Mouse (Mus musculus) heart, adult 18-20 months (tissue): ENCODE results near the gene Lmf2. TPM values are rescaled to one million over a fixed set of nuclear protein-coding genes. Genes with fewer than 3 reads are reported as not detected.
A peak's percentile ranks its signal among the peaks of the same experiment; 100 is the strongest.

Experiments used
- DNase-seq, 2 experiments: peaks; one replicate each; pipeline ENCODE4 v3.0.0; 2021 to 2022; ENCODE audit warnings: mixed read lengths in 1 of 2
- microRNA-seq, 2 experiments: library from miRNA; unstranded; fragments of <30 nt; microRNA quantifications; one replicate each; pipeline ENCODE4 v1.2.0; 2022
- total RNA-seq, 2 experiments: library from RNA; stranded (reverse); gene quantifications; 2 replicates each; pipeline ENCODE4 v1.2.3; 2021

Gene Lmf2
- total RNA-seq, 2 experiments from 2014 or later = 25.8 to 26.1 TPM

DNA sequence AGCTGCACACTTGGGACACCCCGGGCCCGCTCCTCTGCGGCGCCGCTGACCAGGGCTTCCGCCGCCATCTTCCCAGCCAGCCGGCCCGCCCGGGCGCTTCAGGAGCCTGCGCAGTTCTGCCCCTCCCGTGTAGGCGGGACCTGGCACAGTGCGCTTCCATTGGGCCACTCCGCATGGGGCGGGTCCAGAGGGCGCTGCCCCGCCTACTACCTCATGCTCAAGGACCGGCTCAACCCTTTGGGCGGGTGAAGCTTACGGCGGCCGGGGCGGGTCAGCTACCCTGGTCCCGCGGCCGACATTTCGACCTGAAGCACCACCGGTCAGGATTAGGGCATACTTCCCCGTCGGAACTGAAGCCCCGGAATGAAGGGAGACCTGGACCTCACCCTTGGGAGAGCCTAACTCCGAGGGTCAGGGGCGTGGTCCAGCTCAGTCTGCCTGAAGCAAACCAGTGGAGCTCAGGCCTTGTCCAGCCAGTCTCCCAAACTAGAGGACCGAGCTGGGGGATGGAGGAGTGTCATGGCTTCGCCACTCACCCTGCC lies 40.2 kb downstream of the Lmf2 start, which contains the start of gene Sbf1:
Gene Sbf1, minus strand, starts transcription at position 122 of the 542 bp plus-strand sequence.
- peak; percentile 99 for DNase-seq

DNA sequence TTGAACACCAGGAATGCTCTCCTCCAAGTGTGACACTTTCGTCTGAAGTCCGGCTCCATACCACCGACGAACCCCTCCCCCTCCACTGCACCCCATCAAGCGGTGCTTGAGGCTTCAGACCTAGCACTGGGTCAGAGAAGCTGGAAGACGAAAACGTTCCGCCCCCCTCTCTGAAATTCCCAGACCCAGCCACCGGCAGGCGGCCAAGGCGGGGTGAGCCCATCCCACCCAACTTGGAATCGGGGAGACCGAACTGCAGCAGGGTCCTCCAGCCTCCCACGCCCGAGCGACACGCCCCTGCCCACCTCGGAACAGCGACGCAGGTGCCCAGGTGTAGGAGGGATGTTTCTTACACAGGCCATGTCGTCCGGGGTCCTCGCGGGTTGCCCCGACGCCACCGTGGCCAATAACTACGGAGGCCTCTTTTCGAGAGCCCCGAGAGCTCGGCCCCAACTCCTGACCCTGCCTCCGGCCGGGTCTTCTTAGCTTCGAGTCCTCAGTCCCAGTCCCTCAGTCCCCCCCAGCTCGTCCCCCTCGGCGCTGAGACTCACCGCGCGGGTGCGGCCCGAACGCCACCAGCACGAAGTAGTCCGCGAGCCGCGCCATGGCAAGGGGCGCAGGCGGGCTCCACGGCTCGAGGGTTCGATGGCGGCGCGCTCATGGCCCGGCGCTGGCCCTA lies 40.8 kb downstream of the Lmf2 start:
- DNase-seq = no peak

DNA sequence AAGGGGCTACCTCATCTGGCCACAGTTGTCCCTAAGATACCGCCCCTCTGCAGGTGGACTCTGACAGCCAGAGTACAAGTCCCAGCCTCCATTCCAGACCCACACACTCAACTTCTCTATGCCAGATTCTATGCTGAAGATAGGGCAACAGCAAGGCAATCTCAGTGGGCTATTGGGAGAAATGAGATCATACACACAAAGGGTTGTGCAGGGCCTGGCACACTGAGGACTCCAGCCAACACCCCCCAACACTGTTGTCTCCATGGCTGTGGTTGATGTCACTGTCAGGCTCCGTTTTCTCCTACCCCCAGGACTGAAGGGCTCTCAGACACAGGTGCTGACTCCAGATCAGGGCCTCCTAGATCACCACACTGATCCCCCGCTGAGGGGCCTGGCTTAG lies 41.4 kb downstream of the Lmf2 start:
- DNase-seq = no peak

DNA sequence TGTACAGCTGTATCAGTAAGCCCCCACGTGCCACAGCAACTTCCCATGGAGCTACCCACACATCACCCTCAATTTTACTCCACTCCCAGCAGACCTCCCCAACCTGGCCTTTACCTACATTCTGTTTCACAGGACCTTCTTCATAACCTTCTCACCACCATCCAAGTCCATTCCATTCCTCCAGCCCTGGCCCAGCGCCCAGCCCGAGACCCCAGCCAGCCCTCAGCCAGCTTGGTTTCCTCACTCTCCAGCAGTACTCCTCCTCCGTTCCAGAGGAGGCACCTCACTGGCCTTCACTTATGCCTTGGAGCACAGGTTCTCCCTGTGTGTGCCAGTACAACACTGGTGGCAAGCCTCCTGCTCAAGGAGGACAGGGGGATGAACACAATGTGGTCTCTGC lies 42.1 kb downstream of the Lmf2 start:
- DNase-seq = no peak

DNA sequence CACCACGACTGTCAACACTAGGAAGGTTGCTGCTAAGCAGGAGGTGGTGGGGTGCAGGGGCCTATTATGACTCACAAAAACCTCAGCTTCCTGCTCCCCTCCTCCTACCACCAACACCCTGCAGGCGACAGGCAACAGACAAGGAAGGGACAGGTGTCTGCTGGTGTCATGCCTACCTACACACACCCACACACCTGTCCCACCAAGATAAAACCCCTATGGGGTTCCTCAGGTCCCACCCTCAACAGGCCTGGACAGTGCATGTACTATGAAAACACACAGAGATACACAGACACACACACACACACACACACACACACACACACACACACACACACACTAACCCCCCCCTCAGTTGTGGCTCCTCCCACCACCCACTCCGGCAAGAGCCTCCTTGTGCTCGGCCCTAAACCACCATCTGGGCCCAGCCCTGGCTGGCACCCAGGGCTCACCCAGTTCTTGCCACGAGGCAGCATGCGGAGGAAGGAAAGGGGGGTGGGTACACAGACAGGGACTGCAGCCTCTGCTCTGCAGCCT lies 45.4 kb downstream of the Lmf2 start:
- DNase-seq = peak in 1 of 2 experiments; percentile 46

DNA sequence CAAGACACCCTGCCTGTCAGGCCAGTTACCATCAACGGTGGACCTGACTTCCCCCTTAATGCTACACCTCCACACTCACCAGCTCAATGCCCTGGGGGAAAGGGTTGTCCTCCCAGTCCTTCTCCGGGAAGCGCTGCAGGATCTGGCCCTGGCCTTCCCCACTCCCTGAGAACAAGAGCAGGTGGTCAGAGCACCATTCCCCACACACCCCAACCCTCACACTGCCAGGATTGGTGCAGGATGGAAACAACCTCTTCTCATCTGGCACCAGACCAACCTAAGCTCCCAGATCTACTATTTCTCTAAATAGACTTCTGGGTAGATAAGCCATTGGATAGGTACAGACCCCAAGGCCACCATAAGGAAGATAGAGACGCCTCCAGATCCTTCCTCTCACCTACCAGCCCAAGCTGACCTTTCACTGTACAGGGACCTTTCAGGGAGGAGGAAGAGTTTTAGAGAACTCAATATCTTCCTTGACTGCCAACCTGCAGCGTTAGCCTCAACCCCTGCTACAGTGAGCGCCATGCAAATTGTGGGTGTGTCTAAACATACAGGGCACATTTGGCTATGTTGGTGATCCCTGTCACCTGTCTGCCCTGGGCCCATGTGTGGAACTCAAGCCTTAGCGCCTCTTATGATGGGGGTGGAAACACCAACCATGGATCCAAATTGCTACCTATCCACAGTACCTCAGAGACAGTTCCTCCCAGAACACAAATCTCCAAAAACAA lies 46.9 kb downstream of the Lmf2 start:
- DNase-seq = no peak

DNA sequence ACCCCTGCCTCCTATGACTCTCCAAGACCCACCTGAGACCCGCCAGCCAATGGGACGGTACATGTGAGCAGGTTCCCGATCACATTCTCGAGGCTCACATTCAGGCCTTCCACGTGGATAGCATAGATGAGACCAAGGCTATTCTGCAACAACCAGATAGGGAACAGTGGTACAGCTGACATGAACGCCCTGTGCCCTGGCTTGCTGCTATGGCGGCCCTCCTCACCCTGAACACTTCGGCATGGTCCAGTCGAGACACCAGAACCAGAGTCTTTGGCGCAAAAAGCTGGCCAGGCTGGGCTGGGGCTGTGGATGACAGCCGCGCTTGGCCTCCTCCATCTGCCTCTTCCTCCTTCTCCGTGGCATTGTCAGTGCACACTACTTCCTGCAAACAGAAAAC lies 48.0 kb downstream of the Lmf2 start:
- no peak for DNase-seq

DNA sequence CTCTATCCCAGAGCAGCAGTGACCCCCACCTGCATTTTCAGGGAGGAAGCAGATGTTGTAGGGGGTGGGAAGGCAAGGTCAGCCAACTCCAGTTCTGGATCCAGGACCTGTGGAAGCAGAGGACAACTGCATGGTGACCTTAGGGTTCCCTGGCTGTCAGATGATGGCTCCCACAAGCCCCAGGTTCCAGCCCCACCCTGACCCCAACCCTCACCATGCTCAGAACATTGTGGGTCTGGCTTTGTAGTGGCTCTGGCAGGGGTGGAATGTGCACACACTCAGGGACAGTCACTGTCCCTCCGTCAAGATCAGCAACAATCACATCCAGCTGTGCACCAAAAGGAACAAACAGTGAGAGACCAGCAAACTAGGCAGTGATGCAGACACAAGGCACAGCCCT lies 49.5 kb downstream of the Lmf2 start:
- DNase-seq = no peak

Small RNA genes lying within 50 kb of the gene (microRNA-seq; reads per million reads assigned to microRNA genes)
- 0 to 0.81 reads per million in 2 experiments for gene Mir6959

Other genes starting within 250 kb of the Lmf2 start
- gene Tubgcp6, start 232.5 kb downstream of the Lmf2 start, total RNA-seq = 1 to 10 TPM; 7.4 to 8.5 TPM
- gene Hdac10, start 227.0 kb downstream of the Lmf2 start, total RNA-seq = 1 to 10 TPM; 6.3 to 7.4 TPM
- gene Mapk12, start 215.0 kb downstream of the Lmf2 start, total RNA-seq = 10 to 100 TPM; 24.4 to 24.8 TPM
- gene Mapk11, start 206.0 kb downstream of the Lmf2 start, total RNA-seq = 1 to 10 TPM; 2.7 to 3.0 TPM
- 10 to 100 TPM; 76.7 to 83.5 TPM for gene Plxnb2, start 174.9 kb downstream of the Lmf2 start, total RNA-seq
- 1 to 10 TPM; 8.3 to 9.6 TPM for gene Dennd6b, start 159.2 kb downstream of the Lmf2 start, total RNA-seq
- gene Ppp6r2, start 144.1 kb downstream of the Lmf2 start, total RNA-seq = 10 to 100 TPM; 75.1 to 76.9 TPM
- 10 to 100 TPM; 57.6 to 57.8 TPM for gene Sbf1, start 40.3 kb downstream of the Lmf2 start, total RNA-seq
- gene Adm2, start 32.9 kb downstream of the Lmf2 start, total RNA-seq = not detected
- not detected for gene Miox, start 21.3 kb downstream of the Lmf2 start, total RNA-seq
- 10 to 100 TPM; 50.7 to 62.9 TPM for gene Ncaph2, start 60 bp upstream of the Lmf2 start, total RNA-seq
- 10 to 100 TPM; 29.0 to 30.9 TPM for gene Sco2, start 18.2 kb upstream of the Lmf2 start, total RNA-seq
- under 1 TPM; 0.49 to 0.50 TPM for gene Tymp, start 21.4 kb upstream of the Lmf2 start, total RNA-seq
- 1 to 10 TPM in 1 of 2 experiments, under 1 TPM in 1; 0.72 to 1.7 TPM for gene Odf3b, start 23.6 kb upstream of the Lmf2 start, total RNA-seq
- gene Klhdc7b, start 29.3 kb upstream of the Lmf2 start, total RNA-seq = not detected
- not detected for gene Syce3, start 54.8 kb upstream of the Lmf2 start, total RNA-seq
- gene Cpt1b, start 70.2 kb upstream of the Lmf2 start, total RNA-seq = 100 to 1,000 TPM; 559 to 601 TPM
- 1 to 10 TPM; 1.3 to 1.6 TPM for gene C730034F03Rik, start 73.9 kb upstream of the Lmf2 start, total RNA-seq
- gene Gm44502, start 74.0 kb upstream of the Lmf2 start, total RNA-seq = 1 to 10 TPM; 4.6 to 5.0 TPM
- gene Chkb, start 74.2 kb upstream of the Lmf2 start, total RNA-seq = 10 to 100 TPM; 44.8 to 55.0 TPM
- under 1 TPM; 0.07 to 0.33 TPM for gene Mapk8ip2, start 98.3 kb upstream of the Lmf2 start, total RNA-seq
- 10 to 100 TPM; 12.5 to 15.2 TPM for gene Arsa, start 121.8 kb upstream of the Lmf2 start, total RNA-seq
- gene Shank3, start 144.0 kb upstream of the Lmf2 start, total RNA-seq = 10 to 100 TPM; 35.9 to 40.4 TPM
- gene Acr, start 212.7 kb upstream of the Lmf2 start, total RNA-seq = under 1 TPM in 1 of 2 experiments, not detected in 1; 0.35 TPM
- gene Rabl2, start 236.3 kb upstream of the Lmf2 start, total RNA-seq = 1 to 10 TPM; 2.3 to 4.7 TPM